Mouse (Mus musculus) spleen, postnatal 14 days (tissue): ENCODE data around the gene Ildr2.
A peak's percentile ranks its signal among the peaks of the same experiment; 100 is the strongest.

ENCODE experiments used
- DNase-seq, 2 experiments: peaks; one replicate each; pipeline ENCODE4 v3.0.0; 2021 to 2022; ENCODE audit warnings: low spot score in 2 of 2

The Ildr2 gene

GRCm38 (mm10) chr1:166342060-166342459, 88.1 kb downstream of the Ildr2 start:
- no peak for DNase-seq

DNA sequence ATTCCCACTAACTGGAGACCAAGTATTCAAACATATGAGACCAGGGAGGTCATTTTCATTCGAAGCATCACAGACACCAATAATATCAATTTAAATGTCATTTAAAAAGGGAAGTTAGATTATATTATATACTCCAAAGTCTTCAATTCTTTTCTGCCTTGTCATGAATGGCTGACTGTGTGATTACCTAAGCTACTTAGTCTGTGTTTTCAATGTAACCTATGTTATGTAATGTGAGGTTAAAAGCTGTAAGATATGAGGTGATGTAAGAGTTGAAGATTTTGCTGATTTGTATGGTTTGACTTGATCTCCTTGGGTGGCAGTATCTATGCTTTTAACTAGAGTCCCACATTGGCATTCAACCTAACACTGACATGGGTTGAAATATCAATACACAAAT, 88.6 kb downstream of the Ildr2 start:
- no peak for DNase-seq

- DNase-seq: no peak
These were observed 89.6 kb downstream of the Ildr2 start for GRCm38 (mm10) chr1:166343586-166343985.

GRCm38 (mm10) chr1:166344300-166345077, 90.5 kb downstream of the Ildr2 start:
- no peak for DNase-seq

DNA sequence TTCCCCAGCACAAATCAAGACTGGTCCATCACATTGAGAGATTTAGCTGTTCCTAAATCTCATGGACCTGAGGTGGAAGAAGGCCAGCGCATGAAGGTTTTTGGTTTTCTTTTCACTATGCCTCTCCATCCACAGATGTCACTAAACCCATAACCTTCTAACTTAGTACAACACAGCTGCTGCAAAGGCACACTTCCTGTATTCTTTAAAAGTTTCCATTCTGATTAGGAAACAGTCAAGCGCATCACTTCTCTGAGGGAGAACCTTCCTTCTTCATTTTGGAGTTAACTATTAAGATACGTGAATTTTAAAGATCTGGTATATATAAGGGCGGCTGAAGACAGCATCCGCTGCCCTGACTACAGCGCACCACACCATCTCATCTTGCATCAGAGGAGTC, 91.7 kb downstream of the Ildr2 start:
- DNase-seq: no peak

GRCm38 (mm10) chr1:166346906-166347305, 93.0 kb downstream of the Ildr2 start:
- DNase-seq: no peak

GRCm38 (mm10) chr1:166349341-166349740, 95.4 kb downstream of the Ildr2 start:
- no peak for DNase-seq

DNA sequence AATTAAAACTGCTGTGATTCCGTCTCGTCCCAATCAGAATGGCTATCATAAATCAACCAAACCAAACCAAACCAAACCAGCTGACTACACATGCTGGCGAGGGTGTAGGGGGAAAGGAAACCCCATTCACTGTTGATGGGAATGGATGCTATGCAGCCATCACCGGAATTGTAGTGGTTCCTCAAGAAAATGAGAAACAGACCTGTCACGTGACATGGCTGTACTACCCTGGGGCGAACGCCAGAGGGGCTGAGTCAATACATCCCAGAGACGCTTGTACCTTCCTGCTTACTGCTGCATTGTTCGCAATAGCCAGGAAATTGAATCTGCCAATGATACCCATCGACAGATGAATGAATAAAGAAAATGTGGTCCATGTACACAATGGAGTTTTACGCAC, 95.8 kb downstream of the Ildr2 start:
- no peak for DNase-seq

GRCm38 (mm10) chr1:166360157-166360855, 106.4 kb downstream of the Ildr2 start:
- DNase-seq: peak; percentile 55 to 72

DNA sequence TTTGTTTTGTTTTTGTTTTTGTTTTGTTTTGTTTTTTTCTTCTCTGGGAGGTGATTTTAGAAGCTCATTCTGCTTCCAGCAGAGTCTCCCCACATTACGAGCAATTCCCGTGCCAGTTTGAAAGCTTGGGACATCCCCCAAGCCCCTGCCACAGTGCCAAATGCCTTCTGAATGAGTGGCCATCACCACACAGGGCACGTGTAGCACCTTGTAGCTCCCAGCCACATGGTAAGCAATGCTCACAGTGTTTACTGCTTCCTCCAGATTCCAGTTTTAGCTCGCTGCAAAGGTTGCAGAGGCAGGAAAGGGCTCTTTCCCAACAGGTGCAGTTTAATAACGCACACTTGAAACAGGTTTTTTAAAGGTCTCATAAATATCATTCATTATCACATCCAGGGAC, 107.0 kb downstream of the Ildr2 start:
- DNase-seq: no peak

GRCm38 (mm10) chr1:166361842-166362241, 107.9 kb downstream of the Ildr2 start:
- no peak for DNase-seq

DNA sequence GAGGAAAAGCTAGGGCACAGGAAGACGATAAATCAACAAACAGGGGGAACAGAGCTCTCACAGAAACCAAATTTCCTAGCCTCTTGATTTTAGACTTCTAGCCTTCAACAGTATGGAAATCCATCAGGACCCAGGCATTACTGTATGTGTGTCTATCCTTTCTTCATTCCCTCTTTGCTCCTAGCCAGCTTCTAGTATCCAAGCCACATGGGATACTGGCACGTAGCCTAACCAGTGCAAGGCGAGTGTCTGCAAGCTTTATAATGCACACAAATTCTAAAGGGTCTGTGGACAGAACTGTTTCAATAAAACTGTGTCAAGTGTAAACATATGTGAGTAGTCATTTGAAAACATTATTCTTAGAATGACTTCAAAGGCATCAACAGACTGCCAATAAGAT, 108.7 kb downstream of the Ildr2 start:
- no peak for DNase-seq

DNA sequence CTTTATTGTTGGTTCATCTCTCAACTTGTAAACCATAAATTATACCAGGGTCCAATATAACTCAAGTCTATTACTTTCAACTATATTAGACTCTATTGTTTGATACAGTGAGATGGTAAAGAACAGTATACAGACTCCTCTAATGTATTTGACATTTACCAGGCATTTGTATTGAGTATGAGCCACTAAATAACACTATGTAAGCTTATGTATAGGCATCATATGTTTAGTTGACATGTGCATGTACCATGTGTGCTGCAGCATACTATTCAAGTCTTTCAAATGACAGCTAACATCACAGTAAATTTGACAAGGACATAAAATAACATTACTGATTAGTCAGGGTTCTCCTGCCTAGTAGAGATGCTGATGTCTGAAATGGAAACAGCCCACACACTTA, 109.2 kb downstream of the Ildr2 start:
- no peak for DNase-seq
